Mouse (Mus musculus): ENCODE measurements around the gene Enox1.

Gene Enox1

DNA sequence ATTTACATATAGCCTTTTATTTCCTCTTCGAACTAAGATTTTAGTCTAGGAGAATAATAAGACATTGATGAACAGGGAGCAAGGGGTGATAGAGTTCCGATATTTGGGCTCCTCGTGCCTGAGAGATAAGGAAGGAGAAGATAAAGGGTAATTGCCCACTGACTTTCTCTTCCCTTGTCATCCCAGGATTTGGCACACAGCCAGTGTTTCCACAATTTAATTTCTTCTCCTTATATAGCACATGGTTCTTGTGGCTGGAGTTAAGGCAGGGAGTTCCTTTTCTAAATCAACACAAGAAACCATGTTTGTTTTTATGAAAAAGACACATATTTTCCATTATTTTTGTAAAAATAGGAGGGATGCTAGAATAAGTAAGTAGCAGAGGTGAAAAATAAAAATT, 299.5 kb downstream of the Enox1 start:
- no peaks in the 10 kb centered on the region for H3K36me3 ChIP-seq (ENCODE audit: control insufficient read depth, insufficient read depth, low read length, poor library complexity, severe bottlenecking)
- DNase-seq (ENCODE audit: low read depth, low spot score): no peak
- H3K27me3 ChIP-seq (ENCODE audit: control insufficient read depth, insufficient read depth, low read length, poor library complexity, severe bottlenecking): no peaks in the 10 kb centered on the region

DNA sequence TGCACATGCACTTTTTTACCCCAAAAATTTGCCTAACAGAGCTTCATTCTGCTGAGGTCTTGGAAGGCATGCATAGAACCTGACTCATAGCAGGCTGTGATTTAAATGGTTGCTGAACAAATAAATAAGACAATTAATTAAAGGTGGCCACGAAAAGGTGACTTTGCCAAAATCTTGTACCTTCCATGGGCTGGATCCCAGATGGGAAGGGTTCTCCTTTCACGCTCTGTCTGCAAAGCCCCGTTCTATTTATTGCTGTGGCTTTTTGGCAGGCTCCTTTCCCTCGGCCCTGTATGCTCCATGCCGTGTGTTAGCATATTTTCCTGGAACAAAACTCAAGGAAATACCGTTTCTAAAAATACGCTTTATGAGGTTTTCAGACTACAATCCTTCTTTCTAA, 300.3 kb downstream of the Enox1 start:
- no peaks in the 10 kb centered on the region for H3K27me3 ChIP-seq (ENCODE audit: control insufficient read depth, insufficient read depth, low read length, poor library complexity, severe bottlenecking)
- DNase-seq (ENCODE audit: low read depth, low spot score): no peak
- H3K36me3 ChIP-seq (ENCODE audit: control insufficient read depth, insufficient read depth, low read length, poor library complexity, severe bottlenecking): no peaks in the 10 kb centered on the region

DNA sequence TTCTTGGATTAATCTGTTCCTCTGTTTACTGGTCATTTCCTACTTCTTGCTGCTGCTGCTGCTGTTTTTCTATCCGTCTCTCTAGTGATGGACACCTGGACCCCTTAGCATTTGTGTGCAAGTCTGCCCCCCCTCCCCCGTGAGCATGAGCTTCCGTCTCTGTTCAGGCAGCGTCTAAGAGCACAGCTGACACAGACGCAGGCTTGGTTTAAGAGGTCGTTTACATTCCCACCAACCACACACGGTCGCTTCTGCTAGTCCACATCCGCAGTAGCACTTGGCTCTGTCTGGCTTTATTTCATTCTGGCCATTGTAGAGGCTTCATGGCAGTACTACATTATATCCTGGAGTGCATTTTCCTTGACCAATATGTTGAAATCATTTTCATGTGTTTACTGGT, 301.7 kb downstream of the Enox1 start:
- DNase-seq (ENCODE audit: low read depth, low spot score): no peak
- no peaks in the 10 kb centered on the region for H3K36me3 ChIP-seq (ENCODE audit: control insufficient read depth, insufficient read depth, low read length, poor library complexity, severe bottlenecking)
- H3K27me3 ChIP-seq (ENCODE audit: control insufficient read depth, insufficient read depth, low read length, poor library complexity, severe bottlenecking): no peaks in the 10 kb centered on the region

DNA sequence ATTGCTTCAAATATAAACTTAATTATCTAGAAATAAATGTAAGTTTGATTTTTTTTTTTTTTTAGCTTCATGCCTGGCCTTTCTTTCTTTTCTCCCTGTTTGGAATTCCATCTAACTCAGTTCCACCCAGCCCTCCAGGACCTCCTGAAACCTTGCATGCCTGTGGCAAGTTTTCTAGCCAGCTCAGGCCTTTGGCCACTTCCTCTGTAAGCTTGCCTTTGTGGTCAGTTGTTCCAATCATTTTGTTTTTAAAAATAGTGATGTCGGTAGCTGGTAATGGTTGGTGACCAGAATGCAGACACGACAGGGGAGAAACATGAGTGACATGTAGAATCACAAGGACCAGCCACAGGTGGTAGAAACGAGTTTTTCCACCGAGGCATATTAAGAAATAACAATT, 307.4 kb downstream of the Enox1 start:
- Histone ChIP-seq H3K27me3 (ENCODE audit: control insufficient read depth, insufficient read depth, low read length, poor library complexity, severe bottlenecking) (no peaks in the 10 kb centered on the region), H3K36me3 (ENCODE audit: control insufficient read depth, insufficient read depth, low read length, poor library complexity, severe bottlenecking) (no peaks in the 10 kb centered on the region)
- no peak for DNase-seq (ENCODE audit: low read depth, low spot score)

DNA sequence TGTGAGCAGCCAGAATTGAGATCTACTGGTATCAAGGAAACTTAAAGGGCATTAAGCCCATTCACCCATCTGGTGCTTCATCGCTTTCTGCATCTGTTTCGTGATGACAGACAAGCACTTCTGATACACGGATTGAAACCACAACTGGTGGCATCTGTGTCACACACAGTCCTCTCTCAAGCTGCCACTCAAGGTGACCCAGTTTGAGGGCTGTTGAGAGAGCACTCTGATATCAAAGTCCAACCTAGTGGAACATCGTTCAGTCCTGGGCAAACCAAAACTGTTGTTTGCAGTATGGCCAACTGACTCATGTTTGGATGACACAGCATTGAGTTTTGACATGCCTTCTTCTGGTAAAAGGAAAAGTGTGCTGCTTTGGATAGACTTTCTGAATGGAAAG, 308.2 kb downstream of the Enox1 start:
- H3K27me3 ChIP-seq (ENCODE audit: control insufficient read depth, insufficient read depth, low read length, poor library complexity, severe bottlenecking): no peaks in the 10 kb centered on the region
- H3K36me3 ChIP-seq (ENCODE audit: control insufficient read depth, insufficient read depth, low read length, poor library complexity, severe bottlenecking): no peaks in the 10 kb centered on the region
- no peak for DNase-seq (ENCODE audit: low read depth, low spot score)

DNA sequence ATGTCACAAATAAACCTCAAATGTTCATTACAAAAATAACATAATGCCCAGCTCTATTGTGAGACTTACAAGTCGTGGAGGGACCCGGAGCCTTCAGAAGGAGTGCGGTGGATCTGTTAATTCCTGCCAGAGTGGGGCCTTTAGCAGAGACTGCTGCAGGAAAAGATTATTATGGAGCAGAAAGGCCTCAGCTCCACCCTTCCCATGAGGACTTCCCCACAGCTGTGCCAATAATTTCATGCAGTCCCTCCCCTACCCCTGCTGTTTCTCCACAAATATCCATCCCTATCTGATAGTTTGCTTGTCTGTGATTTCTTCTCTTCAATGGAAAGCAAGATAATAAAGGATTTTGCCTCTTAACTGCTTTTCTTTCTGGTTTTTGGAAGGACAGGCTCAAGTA, 314.0 kb downstream of the Enox1 start:
- no peak for DNase-seq (ENCODE audit: low read depth, low spot score)
- H3K36me3 ChIP-seq (ENCODE audit: control insufficient read depth, insufficient read depth, low read length, poor library complexity, severe bottlenecking): no peaks in the 10 kb centered on the region
- H3K27me3 ChIP-seq (ENCODE audit: control insufficient read depth, insufficient read depth, low read length, poor library complexity, severe bottlenecking): no peaks in the 10 kb centered on the region

DNA sequence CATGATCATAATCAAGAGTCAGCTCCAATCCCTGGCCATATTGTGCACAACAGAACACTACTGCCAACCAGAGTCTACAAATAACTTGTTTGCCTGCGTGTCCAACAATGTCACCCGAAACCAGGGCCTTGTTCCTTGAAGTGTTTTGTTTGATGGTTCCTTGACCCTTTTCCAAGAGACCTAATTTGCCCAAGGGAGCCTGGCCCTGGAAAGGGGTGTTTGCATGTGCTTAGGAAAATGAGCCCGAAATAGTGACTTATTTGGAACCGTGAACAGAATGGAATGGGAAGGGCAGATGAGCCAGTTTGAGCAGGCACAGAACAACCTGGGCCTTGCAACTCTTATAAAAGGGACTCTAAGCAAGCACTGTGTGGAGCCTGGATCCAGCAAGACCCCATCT, 316.9 kb downstream of the Enox1 start:
- no peaks in the 10 kb centered on the region for H3K27me3 ChIP-seq (ENCODE audit: control insufficient read depth, insufficient read depth, low read length, poor library complexity, severe bottlenecking)
- H3K36me3 ChIP-seq (ENCODE audit: control insufficient read depth, insufficient read depth, low read length, poor library complexity, severe bottlenecking): no peaks in the 10 kb centered on the region
- DNase-seq (ENCODE audit: low read depth, low spot score): no peak

DNA sequence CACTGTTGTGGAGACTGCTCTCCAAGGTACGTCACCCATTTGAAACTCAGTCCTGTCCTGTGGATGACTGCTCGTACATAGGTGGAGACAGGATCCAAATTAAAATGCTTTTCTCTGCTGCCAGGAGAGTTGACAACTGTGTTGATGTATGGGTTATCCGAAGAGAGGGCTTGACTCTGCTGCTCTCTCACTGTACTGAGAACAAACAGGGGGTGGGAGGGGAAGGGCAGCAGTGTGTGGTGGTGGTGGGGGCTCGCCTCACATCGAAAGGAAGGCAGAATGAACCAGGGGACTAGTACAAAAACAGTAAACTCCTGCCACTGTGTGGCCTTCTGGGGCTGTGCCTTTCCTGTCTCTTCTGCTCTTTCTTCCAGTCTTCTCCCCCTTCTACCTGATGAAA, 317.5 kb downstream of the Enox1 start:
- no peaks in the 10 kb centered on the region for H3K36me3 ChIP-seq (ENCODE audit: control insufficient read depth, insufficient read depth, low read length, poor library complexity, severe bottlenecking)
- DNase-seq (ENCODE audit: low read depth, low spot score): no peak
- H3K27me3 ChIP-seq (ENCODE audit: control insufficient read depth, insufficient read depth, low read length, poor library complexity, severe bottlenecking): no peaks in the 10 kb centered on the region

DNA sequence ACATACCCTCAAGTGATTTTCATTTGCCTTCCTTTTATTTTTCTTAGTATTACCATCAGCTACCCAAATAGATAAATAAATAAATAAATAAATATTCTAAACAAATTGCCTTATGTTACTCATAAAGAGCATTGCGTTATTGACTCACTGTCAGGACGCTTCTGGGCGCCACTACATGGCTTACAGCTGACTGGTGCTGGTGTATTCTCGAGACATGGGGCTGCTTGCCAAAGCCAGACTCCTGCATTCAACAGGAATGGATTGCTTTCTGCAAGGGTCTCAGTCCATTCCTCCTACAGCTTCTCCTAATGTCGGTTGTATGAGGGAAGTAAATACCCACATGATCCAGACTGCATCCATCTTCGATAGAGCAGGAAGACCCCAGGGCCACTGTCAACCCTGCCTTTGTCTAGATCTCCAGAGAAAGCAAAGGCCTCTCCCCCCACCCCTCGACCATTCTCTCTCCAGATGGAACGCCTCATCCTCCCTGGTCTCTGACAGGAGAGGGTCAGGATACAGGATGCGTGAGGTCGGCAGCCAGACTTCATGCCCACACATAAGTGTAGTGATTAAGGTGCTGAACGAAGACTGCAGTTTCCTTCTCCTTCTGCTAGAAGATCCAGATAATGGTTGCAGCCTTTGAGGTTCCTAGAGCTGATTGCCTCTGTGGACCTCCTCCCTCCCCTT, 318.7 kb downstream of the Enox1 start:
- DNase-seq (ENCODE audit: low read depth, low spot score): no peak
- Histone ChIP-seq H3K36me3 (ENCODE audit: control insufficient read depth, insufficient read depth, low read length, poor library complexity, severe bottlenecking) (no peaks in the 10 kb centered on the region), H3K27me3 (ENCODE audit: control insufficient read depth, insufficient read depth, low read length, poor library complexity, severe bottlenecking) (no peaks in the 10 kb centered on the region)

DNA sequence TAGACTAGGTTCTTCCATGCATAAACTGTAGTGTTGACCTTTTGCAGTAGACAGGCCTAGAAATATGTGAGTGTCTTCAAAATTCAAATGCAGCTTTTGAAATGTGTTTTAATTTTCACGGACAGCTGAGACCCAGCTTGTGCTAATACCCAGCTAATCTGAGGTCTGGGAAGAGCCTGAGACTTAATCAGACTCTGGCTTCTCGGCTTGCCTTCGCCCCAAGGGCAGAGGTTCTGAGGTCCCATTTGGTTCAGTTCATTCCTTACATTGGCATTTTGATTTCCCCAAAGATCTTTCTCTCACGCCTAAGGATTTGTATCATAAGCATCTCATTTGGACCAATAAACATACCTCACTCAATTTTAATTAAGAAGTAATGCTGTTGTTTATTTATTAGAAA, 321.1 kb downstream of the Enox1 start:
- H3K36me3 ChIP-seq (ENCODE audit: control insufficient read depth, insufficient read depth, low read length, poor library complexity, severe bottlenecking): no peaks in the 10 kb centered on the region
- DNase-seq (ENCODE audit: low read depth, low spot score): no peak
- no peaks in the 10 kb centered on the region for H3K27me3 ChIP-seq (ENCODE audit: control insufficient read depth, insufficient read depth, low read length, poor library complexity, severe bottlenecking)

DNA sequence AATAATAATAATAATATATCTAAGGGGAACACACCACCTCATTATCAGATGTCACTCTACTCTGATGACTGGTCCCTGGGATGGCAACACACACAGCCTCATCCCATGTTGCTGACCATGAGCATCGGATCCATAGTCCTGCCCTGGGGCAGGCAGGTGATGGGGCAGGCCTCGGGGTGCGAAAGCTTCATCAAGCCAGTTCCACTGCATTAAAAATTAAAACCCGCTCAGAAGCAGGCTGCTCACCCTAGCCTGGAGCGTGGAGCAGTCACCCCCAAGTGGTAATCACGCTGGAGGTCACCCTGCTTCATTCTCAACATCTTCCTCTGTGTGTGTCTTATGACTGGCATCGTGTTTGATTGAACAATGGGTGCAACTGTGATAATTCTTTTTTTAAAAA, 321.6 kb downstream of the Enox1 start:
- DNase-seq (ENCODE audit: low read depth, low spot score): no peak
- H3K27me3 ChIP-seq (ENCODE audit: control insufficient read depth, insufficient read depth, low read length, poor library complexity, severe bottlenecking): no peaks in the 10 kb centered on the region
- H3K36me3 ChIP-seq (ENCODE audit: control insufficient read depth, insufficient read depth, low read length, poor library complexity, severe bottlenecking): no peaks in the 10 kb centered on the region

DNA sequence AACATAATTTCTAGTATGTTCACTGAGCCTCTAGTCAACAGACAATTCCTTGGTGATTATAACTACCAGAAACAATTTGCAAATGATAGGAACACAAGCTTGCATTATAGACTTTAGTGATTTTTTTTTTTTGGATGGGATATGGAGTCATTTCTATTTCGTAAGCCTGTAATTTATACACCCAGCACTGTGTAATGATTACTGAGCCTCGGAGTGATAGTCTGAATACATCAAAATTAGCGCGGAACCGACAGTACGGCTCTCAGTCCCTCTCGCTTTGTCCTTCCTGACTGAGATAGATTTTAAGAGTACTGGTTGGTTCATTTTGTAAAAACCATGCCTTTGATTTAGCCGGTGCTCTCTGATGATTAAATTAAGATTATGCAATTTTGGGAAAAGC, 322.1 kb downstream of the Enox1 start:
- H3K36me3 ChIP-seq (ENCODE audit: control insufficient read depth, insufficient read depth, low read length, poor library complexity, severe bottlenecking): no peaks in the 10 kb centered on the region
- DNase-seq (ENCODE audit: low read depth, low spot score): no peak
- H3K27me3 ChIP-seq (ENCODE audit: control insufficient read depth, insufficient read depth, low read length, poor library complexity, severe bottlenecking): no peaks in the 10 kb centered on the region

DNA sequence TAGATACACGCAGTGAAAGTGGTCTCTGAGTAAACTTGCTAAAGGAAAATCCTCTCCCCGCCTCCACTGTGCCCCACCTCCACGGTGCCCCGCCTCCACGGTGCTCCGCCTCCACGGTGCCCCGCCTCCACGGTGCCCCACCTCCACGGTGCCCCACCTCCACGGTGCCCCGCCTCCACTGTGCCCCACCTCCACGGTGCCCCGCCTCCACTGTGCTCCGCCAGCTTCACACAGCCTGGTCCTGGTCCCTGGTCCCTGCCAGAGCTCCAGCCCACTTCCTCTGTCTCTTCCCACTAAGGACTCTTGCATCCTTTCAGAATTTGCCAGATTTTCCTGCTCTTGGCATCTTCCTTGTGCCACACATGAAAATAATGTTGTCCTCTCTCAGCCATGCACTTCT, 326.5 kb downstream of the Enox1 start:
- no peaks in the 10 kb centered on the region for H3K27me3 ChIP-seq (ENCODE audit: control insufficient read depth, insufficient read depth, low read length, poor library complexity, severe bottlenecking)
- no peak for DNase-seq (ENCODE audit: low read depth, low spot score)
- H3K36me3 ChIP-seq (ENCODE audit: control insufficient read depth, insufficient read depth, low read length, poor library complexity, severe bottlenecking): no peaks in the 10 kb centered on the region

DNA sequence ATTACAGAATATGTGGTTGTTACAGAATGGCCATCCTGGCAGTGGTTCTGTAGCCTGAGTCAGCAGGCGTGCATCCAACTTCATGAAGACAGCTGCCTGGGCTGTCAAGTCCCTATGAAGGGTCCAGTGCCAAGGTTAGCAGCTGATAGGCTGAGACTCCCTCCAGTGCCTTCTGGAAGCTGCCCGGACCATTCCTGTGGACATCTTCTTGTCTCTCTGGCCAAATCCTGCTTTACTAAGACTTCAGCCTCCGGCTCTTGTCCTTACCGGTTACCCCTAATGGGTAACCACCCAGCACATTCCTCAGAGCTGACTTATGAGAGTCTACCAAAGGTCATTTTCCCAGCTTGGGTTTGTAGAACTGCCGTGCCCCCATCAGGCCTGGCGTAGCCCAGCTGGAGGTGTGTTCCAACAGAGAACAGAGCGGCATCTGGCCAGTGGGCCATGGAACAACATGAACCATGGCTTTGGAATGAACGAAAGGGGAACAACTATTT, 328.4 kb downstream of the Enox1 start:
- DNase-seq (ENCODE audit: low read depth, low spot score): no peak
- no peaks in the 10 kb centered on the region for H3K27me3 ChIP-seq (ENCODE audit: control insufficient read depth, insufficient read depth, low read length, poor library complexity, severe bottlenecking)

DNA sequence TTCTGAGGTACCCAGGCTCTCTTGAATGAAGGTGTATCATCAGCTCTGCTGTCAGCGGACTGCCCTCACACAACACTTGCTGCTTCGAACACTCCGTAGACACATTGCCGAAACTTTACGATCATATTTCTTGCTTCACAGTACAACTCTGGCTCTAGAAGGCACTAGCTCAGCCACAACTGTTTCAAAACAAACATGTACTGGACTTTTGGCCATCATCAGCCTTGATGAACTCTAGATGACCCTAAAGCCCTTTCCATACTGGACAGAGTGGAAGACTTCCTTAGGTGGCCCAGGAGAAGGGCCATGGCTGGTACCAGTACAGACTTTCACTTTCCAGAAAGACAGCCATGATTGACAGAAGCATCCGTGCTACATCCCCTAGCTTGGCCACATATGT, 334.1 kb downstream of the Enox1 start:
- H3K36me3 ChIP-seq (ENCODE audit: control insufficient read depth, insufficient read depth, low read length, poor library complexity, severe bottlenecking): no peaks in the 10 kb centered on the region
- no peaks in the 10 kb centered on the region for H3K27me3 ChIP-seq (ENCODE audit: control insufficient read depth, insufficient read depth, low read length, poor library complexity, severe bottlenecking)
- no peak for DNase-seq (ENCODE audit: low read depth, low spot score)

More for the DNA sequence above, 328.4 kb downstream of the Enox1 start:
- no peaks in the 10 kb centered on the region for H3K36me3 ChIP-seq (ENCODE audit: control insufficient read depth, insufficient read depth, low read length, poor library complexity, severe bottlenecking)

DNA sequence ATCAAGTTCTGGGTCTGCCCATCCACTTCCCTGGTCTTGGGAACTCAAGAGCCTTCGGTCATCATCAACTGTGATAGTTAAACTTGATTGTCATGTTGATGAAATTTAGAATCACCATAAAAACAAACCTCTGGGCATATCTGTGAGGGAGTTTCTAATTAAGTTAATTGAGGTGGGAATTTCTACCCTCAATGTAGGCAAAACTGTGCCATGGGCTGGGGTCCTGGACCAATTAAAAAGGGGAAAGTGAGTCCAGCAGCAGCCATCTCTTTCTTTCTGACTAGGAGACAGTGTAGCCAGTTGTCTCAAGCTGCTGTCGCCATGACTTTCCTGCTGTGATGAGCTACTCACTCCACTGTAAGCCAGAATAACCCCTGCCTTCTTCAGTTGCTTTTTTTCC, 335.2 kb downstream of the Enox1 start:
- no peak for DNase-seq (ENCODE audit: low read depth, low spot score)
- Histone ChIP-seq H3K36me3 (ENCODE audit: control insufficient read depth, insufficient read depth, low read length, poor library complexity, severe bottlenecking) (no peaks in the 10 kb centered on the region), H3K27me3 (ENCODE audit: control insufficient read depth, insufficient read depth, low read length, poor library complexity, severe bottlenecking) (no peaks in the 10 kb centered on the region)

Measured in splenic B cell, adult 2 months (primary cell).